ENCODE assay signal across 11 mouse cellular contexts in the genomic region with DNA sequence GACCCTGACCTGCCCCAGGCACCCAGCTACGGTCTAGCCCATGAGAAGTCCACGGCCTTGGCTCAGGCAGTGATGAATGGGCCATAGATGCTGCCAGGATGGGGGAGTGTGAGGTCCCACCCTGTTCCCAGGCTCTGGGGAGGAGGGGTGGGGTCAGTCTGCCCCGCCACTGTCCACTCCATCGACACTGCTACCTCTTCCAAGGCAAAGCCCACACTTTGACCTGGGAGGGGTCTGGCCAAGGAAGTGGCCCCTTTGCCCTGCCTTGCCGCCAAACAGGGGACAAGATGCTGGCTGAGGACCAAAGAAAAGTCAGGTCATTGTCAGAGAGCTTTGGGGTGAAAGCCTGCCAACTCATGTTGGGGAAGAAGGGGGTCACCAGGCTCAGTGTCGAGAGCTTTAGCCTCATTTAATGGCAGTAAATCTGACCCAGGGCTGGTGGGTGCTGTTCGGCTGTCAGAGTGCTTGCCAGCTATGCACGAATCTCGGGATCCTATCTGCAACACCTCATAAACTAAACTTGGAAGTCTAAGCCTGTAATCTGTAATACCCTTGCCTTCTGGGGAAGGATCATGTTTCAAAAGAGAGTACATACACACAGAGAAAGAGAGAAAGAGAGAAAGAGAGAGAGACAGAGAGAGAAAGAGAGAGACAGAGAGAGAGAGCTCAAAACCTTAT. TPM values are rescaled to one million over a fixed set of nuclear protein-coding genes. Genes with fewer than 3 reads are reported as not detected.
DNase-seq lines count a peak whose midpoint lies in the region; ATAC-seq and TF ChIP-seq lines count a peak whose summit lies in the region.
"Had no signal": no experiment of that assay in that cellular context is flagged by ENCODE, and none has a peak within 500 bp of the region (broad histone marks: within the 10 kb centered on the region; RNA-seq: fewer than 3 reads in every experiment).

No protein-coding gene starts in this region.

- WGBS in hindbrain, embryonic 10.5 days = 70% methylated on average over 9 of the region's 9 CpGs
- WGBS in hindbrain, embryonic 13.5 days = 65% methylated on average over 9 of the region's 9 CpGs
- 26% methylated on average over 9 of the region's 9 CpGs for WGBS in kidney, adult 2 months
- 62% methylated on average over 9 of the region's 9 CpGs for WGBS in forebrain, postnatal 0 days

- no peak overlapping the region for H3K4me3 ChIP-seq in hindbrain, embryonic 10.5 days
- no peak overlapping the region for H3K4me3 ChIP-seq in hindbrain, embryonic 13.5 days
- no peak overlapping the region for H3K4me3 ChIP-seq in kidney, adult 2 months (ENCODE audit: insufficient read depth, low read depth, low read length)
- no peak overlapping the region for H3K4me3 ChIP-seq in forebrain, postnatal 0 days (ENCODE audit: low read depth, low read length)
- H3K4me3 ChIP-seq: midbrain, embryonic 13.5 days had no signal

- no peak overlapping the region for H3K4me2 ChIP-seq in hindbrain, embryonic 13.5 days
- H3K4me2 ChIP-seq in forebrain, postnatal 0 days (ENCODE audit: low read depth) = no peak overlapping the region
- H3K4me2 ChIP-seq: midbrain, embryonic 13.5 days had no signal

- peaks cover 12% of the 10 kb centered on the region; the same call in 1 of the 2 replicates for H3K27me3 ChIP-seq in hindbrain, embryonic 10.5 days (ENCODE audit: insufficient read depth, poor library complexity, severe bottlenecking)
- H3K27me3 ChIP-seq in hindbrain, embryonic 13.5 days = peaks cover 6% of the 10 kb centered on the region; the same call in 1 of the 2 replicates
- no peaks in the 10 kb centered on the region for H3K27me3 ChIP-seq in kidney, adult 2 months (replicated peaks; ENCODE audit: control insufficient read depth, insufficient read depth, low read length)
- no peaks in the 10 kb centered on the region for H3K27me3 ChIP-seq in forebrain, postnatal 0 days (ENCODE audit: insufficient read depth, low read length)

- H3K27ac ChIP-seq in hindbrain, embryonic 10.5 days = peak overlapping the region; percentile 50
- H3K27ac ChIP-seq in hindbrain, embryonic 13.5 days = no peak overlapping the region
- no peak overlapping the region for H3K27ac ChIP-seq in kidney, adult 2 months (ENCODE audit: insufficient read depth, low read depth, low read length)
- no peak overlapping the region for H3K27ac ChIP-seq in forebrain, postnatal 0 days (ENCODE audit: low read depth, low read length)
- H3K27ac ChIP-seq: midbrain, embryonic 13.5 days had no signal

- TF ChIP-seq POLR2A in kidney, adult 2 months (IDR thresholded peaks at IDR 0.05; ENCODE audit: low read depth, low read length) = no peak

- ATAC-seq in hindbrain, embryonic 13.5 days (ENCODE audit: low FRiP score) = no peak
- ATAC-seq in forebrain, postnatal 0 days = no peak
- ATAC-seq: inflammation-experienced regulatory T-cells, adult 6 months; midbrain, embryonic 13.5 days had no signal

- no peaks in the 10 kb centered on the region for H3K9me3 ChIP-seq in hindbrain, embryonic 10.5 days
- H3K9me3 ChIP-seq in hindbrain, embryonic 13.5 days = no peaks in the 10 kb centered on the region
- H3K9me3 ChIP-seq in forebrain, postnatal 0 days (ENCODE audit: low read length) = no peaks in the 10 kb centered on the region
- H3K9me3 ChIP-seq: midbrain, embryonic 13.5 days had no signal

- no peak overlapping the region for H3K9ac ChIP-seq in hindbrain, embryonic 13.5 days
- no peak overlapping the region for H3K9ac ChIP-seq in forebrain, postnatal 0 days
- H3K9ac ChIP-seq: midbrain, embryonic 13.5 days had no signal

- DNase-seq in hindbrain, embryonic 10.5 days (ENCODE audit: low spot score) = no peak
- peak; percentile 61 for DNase-seq in kidney, adult 2 months
- DNase-seq in kidney, postnatal 4 days = peak; percentile 35 to 54
- DNase-seq in lung, postnatal 36 days = peak; percentile 67
- DNase-seq in thymus, postnatal 14 days = no peak
- no peak for DNase-seq in forebrain, postnatal 0 days
- DNase-seq: embryo, embryonic 11 days; spleen, adult 18-20 months had no signal

- no peak for TF ChIP-seq CTCF in kidney, adult 2 months (conservative IDR thresholded peaks at IDR 0.05; ENCODE audit: insufficient read depth, insufficient read length, low read depth, low read length)
- no peak for TF ChIP-seq CTCF in forebrain, postnatal 0 days (IDR thresholded peaks at IDR 0.05; ENCODE audit: low read depth)

- H3K36me3 ChIP-seq in hindbrain, embryonic 10.5 days = no peaks in the 10 kb centered on the region
- H3K36me3 ChIP-seq in hindbrain, embryonic 13.5 days = no peaks in the 10 kb centered on the region
- H3K36me3 ChIP-seq in kidney, adult 2 months (ENCODE audit: control insufficient read depth, insufficient read depth, low read length) = no peaks in the 10 kb centered on the region
- H3K36me3 ChIP-seq in forebrain, postnatal 0 days (ENCODE audit: insufficient read depth) = no peaks in the 10 kb centered on the region
- H3K36me3 ChIP-seq: midbrain, embryonic 13.5 days had no signal

- H3K4me1 ChIP-seq in hindbrain, embryonic 10.5 days (replicated peaks) = peaks cover 58% of the 10 kb centered on the region
- H3K4me1 ChIP-seq in hindbrain, embryonic 13.5 days (replicated peaks) = peaks cover 14% of the 10 kb centered on the region
- peaks cover 6% of the 10 kb centered on the region; the same call in 1 of the 2 replicates for H3K4me1 ChIP-seq in kidney, adult 2 months (ENCODE audit: control insufficient read depth, insufficient read depth, low read length)
- H3K4me1 ChIP-seq in forebrain, postnatal 0 days (ENCODE audit: insufficient read depth) = 0 out of 2 replicates have a peak, but pooled peaks cover 3% of the 10 kb centered on the region
- H3K4me1 ChIP-seq: midbrain, embryonic 13.5 days had no signal

RNA-seq across cellular contexts. Expression of a gene that starts 17.1 kb away (rescaled TPM):
- 0.78 and 1.1 TPM in 2 replicates for polyA plus RNA-seq in hindbrain, embryonic 10.5 days (2016; fragmentation: Nextera tagmentation; extraction: Ambion mirVana)
- 1.2 and 1.8 TPM in 2 replicates for polyA plus RNA-seq in hindbrain, embryonic 13.5 days (2015; fragmentation: Nextera tagmentation; extraction: Ambion mirVana)
- 18.2 and 19.4 TPM in 2 replicates for polyA plus RNA-seq in kidney, adult 2 months (2012; rRNA removed)
- 0.92 and 2.7 TPM in 2 replicates for total RNA-seq in forebrain, postnatal 0 days (2014; rRNA removed)
- 0.72 and 1.4 TPM in 2 replicates for polyA plus RNA-seq in forebrain, postnatal 0 days (2015; fragmentation: Nextera tagmentation; extraction: Ambion mirVana)

Comparison
In these comparisons a context has a peak if more than half of its experiments do, and no peak if none do; other contexts are left out.
1. DNase-seq: peak in kidney, adult 2 months (single experiment), kidney, postnatal 4 days (2 of 2) and lung, postnatal 36 days (single experiment); none in hindbrain, embryonic 10.5 days (single experiment), thymus, postnatal 14 days (single experiment) and forebrain, postnatal 0 days (single experiment).